ENCODE assay signal across 18 mouse cellular contexts in the genomic region with DNA sequence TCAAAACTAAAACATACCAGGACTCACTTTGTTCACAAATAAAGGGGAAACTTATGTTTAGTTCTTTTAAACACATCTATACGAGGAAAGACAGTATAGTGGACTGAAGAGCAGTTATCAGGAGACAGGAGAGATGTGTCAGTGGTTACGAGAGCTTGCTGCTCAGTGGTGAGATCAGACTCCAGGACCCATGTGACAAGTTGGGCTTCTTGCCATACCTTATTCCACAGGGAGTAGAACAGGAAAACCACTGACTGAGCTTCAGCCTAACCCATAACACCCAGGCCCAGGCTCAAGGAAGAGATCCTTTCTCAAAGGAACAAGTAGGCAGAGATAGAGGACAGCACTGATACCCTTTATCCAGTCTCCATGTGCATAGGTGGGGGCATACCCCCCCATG.
DNase-seq lines count a peak whose midpoint lies in the region; ATAC-seq and TF ChIP-seq lines count a peak whose summit lies in the region.
"Had no signal": no experiment of that assay in that cellular context is flagged by ENCODE, and none has a peak within 500 bp of the region (broad histone marks: within the 10 kb centered on the region; RNA-seq: fewer than 3 reads in every experiment).

No protein-coding gene starts in this region.

- no peaks in the 10 kb centered on the region for H3K4me1 ChIP-seq in lung, adult 2 months (ENCODE audit: control insufficient read depth, insufficient read depth, low read length)
- no peaks in the 10 kb centered on the region for H3K4me1 ChIP-seq in hindbrain, embryonic 16.5 days (ENCODE audit: control insufficient read depth, insufficient read depth, low read depth, low read length)
- H3K4me1 ChIP-seq: neural tube, embryonic 12.5 days; stomach, embryonic 15.5 days had no signal

- no peaks in the 10 kb centered on the region for H3K36me3 ChIP-seq in myocyte (ENCODE audit: control insufficient read depth, insufficient read depth)
- H3K36me3 ChIP-seq in hindbrain, embryonic 16.5 days (ENCODE audit: control insufficient read depth, insufficient read depth, low read length), result no peaks in the 10 kb centered on the region
- H3K36me3 ChIP-seq: heart, embryonic 15.5 days; neural tube, embryonic 12.5 days; stomach, embryonic 15.5 days had no signal

- no peak overlapping the region for H3K4me3 ChIP-seq in gastrocnemius, adult 2 months
- no peak overlapping the region for H3K4me3 ChIP-seq in lung, adult 2 months (replicated peaks; ENCODE audit: extremely low read depth, low read depth, low read length)
- H3K4me3 ChIP-seq in myocyte, result no peak overlapping the region
- H3K4me3 ChIP-seq in hindbrain, embryonic 16.5 days (ENCODE audit: low read length), result no peak overlapping the region
- H3K4me3 ChIP-seq: heart, embryonic 15.5 days; megakaryocyte, embryonic 14.5 days; neural tube, embryonic 12.5 days; stomach, embryonic 15.5 days had no signal

- H3ac ChIP-seq in myocyte (ENCODE audit: control insufficient read depth, insufficient read length), result no peak overlapping the region

- intact Hi-C loops in gastrocnemius, adult 2 months (cut with DNase I), result no loop called here
- intact Hi-C loops in gastrocnemius, postnatal 14 days (cut with DNase I; ENCODE audit: low total_unique reads), result no loop called here

- no peak for ATAC-seq in hindbrain, embryonic 16.5 days
- ATAC-seq: CD4-positive, CD25-positive, alpha-beta regulatory T cell, adult 4 months; forebrain, embryonic 16.5 days; intestine, postnatal 0 days had no signal

- no peak for TF ChIP-seq CTCF in gastrocnemius, adult 2 months (IDR thresholded peaks at IDR 0.05)
- no peak for TF ChIP-seq CTCF in lung, adult 2 months (IDR thresholded peaks at IDR 0.05; ENCODE audit: insufficient read depth, low read length)

- WGBS in lung, adult 2 months, result 48% methylated on average over 2 of the region's 2 CpGs
- WGBS in hindbrain, embryonic 16.5 days, result 74% methylated on average over 2 of the region's 2 CpGs

- H3K79me2 ChIP-seq in myocyte (ENCODE audit: control insufficient read depth, insufficient read depth), result no peaks in the 10 kb centered on the region

- peak; percentile 27 for DNase-seq in gastrocnemius, adult 2 months
- DNase-seq in gastrocnemius, postnatal 14 days, result no peak
- DNase-seq in lung, postnatal 10 days, result peak; percentile 46
- DNase-seq in lung, adult 2 months, result no peak
- DNase-seq in heart, adult 9 months (ENCODE audit: low spot score in 2 of 2), result peak; percentile 57
- DNase-seq in ovary, postnatal 14 days (ENCODE audit: low spot score), result no peak
- DNase-seq: cerebellum, adult 18-20 months; gastrocnemius, postnatal 10 days had no signal

- H3K27me3 ChIP-seq in myocyte (ENCODE audit: control insufficient read depth, insufficient read depth, insufficient read length), result peaks cover 11% of the 10 kb centered on the region
- H3K27me3 ChIP-seq in hindbrain, embryonic 16.5 days (replicated peaks; ENCODE audit: control insufficient read depth, insufficient read depth, low read length), result no peaks in the 10 kb centered on the region
- H3K27me3 ChIP-seq: heart, embryonic 15.5 days; megakaryocyte, embryonic 14.5 days; neural tube, embryonic 12.5 days; stomach, embryonic 15.5 days had no signal

- H3K27ac ChIP-seq in gastrocnemius, adult 2 months, result no peak overlapping the region
- H3K27ac ChIP-seq in hindbrain, embryonic 16.5 days (ENCODE audit: low read depth, low read length), result no peak overlapping the region
- H3K27ac ChIP-seq: heart, embryonic 15.5 days; hindbrain, embryonic 14.5 days; neural tube, embryonic 12.5 days; stomach, embryonic 15.5 days had no signal

- H3K9ac ChIP-seq in hindbrain, embryonic 16.5 days (ENCODE audit: low read depth, low read length), result no peak overlapping the region
- H3K9ac ChIP-seq: heart, embryonic 15.5 days; hindbrain, embryonic 14.5 days; neural tube, embryonic 12.5 days; stomach, embryonic 15.5 days had no signal

- no peak for TF ChIP-seq POLR2A in lung, adult 2 months (IDR thresholded peaks at IDR 0.05; ENCODE audit: borderline replicate concordance, extremely low read depth, low read depth, low read length)
- no peak for TF ChIP-seq POLR2A in myocyte (IDR thresholded peaks at IDR 0.05; ENCODE audit: insufficient read length, low read depth)

- peak overlapping the region; percentile 30 for H3K4me2 ChIP-seq in myocyte (ENCODE audit: low read depth)
- H3K4me2 ChIP-seq in hindbrain, embryonic 16.5 days (ENCODE audit: low read length), result no peak overlapping the region
- H3K4me2 ChIP-seq: heart, embryonic 15.5 days; hindbrain, embryonic 14.5 days; neural tube, embryonic 12.5 days; stomach, embryonic 15.5 days had no signal

- no peaks in the 10 kb centered on the region for H3K9me3 ChIP-seq in hindbrain, embryonic 16.5 days (ENCODE audit: control insufficient read depth, low read length)
- H3K9me3 ChIP-seq: heart, embryonic 15.5 days; neural tube, embryonic 12.5 days; stomach, embryonic 15.5 days had no signal

TF ChIP-seq in myocyte, 11 proteins besides CTCF, POLR2A, EP300 and RAD21:
- TF ChIP-seq TCF3 (IDR thresholded peaks at IDR 0.05; ENCODE audit: insufficient read length, low read depth) (no peak), USF1 (IDR thresholded peaks at IDR 0.05; ENCODE audit: low read depth) (peak; percentile 66)

Comparison
In these comparisons a context has a peak if more than half of its experiments do, and no peak if none do; other contexts are left out.
1. DNase-seq: peak in gastrocnemius, adult 2 months (single experiment), lung, postnatal 10 days (single experiment) and heart, adult 9 months (2 of 2); none in gastrocnemius, postnatal 14 days (single experiment), lung, adult 2 months (single experiment) and ovary, postnatal 14 days (single experiment).